Mouse (Mus musculus): Measurements from ENCODE around the gene Myof. TPM values are rescaled to one million over a fixed set of nuclear protein-coding genes. Genes with fewer than 3 reads are reported as not detected.
A peak's percentile ranks its signal among the peaks of the same experiment; 100 is the strongest.

Gene Myof
- polyA plus RNA-seq, 1 experiment from 2014 or later: 2.0 TPM

DNA sequence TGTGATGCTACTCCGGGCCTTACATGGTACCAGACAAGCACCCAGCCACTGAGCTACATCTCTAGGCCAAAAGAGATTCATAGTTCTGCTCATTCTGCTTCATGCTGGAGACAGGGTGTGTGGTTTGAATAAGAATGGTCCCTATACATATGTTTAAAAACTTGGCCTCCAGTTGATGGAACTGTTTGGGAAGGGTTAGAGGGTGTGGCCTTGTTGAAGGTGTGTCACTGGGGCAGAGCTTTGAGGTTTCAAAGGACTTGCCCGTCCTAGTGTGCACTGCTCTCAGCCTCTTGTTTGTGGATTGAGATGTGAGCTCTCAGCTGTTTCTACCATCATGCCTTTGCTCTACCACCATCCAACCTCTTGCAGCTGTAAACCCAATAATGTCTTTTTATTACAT, 43.4 kb downstream of the Myof start:
- Histone ChIP-seq H3K4me3 (replicated peaks) (no peak overlapping the region), H3K9ac (replicated peaks) (no peak overlapping the region), H3K4me1 (peaks cover 8% of the 10 kb centered on the region; the same call in 1 of the 2 replicates), H3K27ac (replicated peaks) (no peak overlapping the region), H3K9me3 (replicated peaks) (no peaks in the 10 kb centered on the region), H3K36me3 (no peaks in the 10 kb centered on the region), H3K27me3 (replicated peaks) (no peaks in the 10 kb centered on the region), H3K4me2 (no peak overlapping the region)
- no peak for ATAC-seq (ENCODE audit: low FRiP score)
- WGBS: 89% methylated on average over 2 of the region's 2 CpGs

DNA sequence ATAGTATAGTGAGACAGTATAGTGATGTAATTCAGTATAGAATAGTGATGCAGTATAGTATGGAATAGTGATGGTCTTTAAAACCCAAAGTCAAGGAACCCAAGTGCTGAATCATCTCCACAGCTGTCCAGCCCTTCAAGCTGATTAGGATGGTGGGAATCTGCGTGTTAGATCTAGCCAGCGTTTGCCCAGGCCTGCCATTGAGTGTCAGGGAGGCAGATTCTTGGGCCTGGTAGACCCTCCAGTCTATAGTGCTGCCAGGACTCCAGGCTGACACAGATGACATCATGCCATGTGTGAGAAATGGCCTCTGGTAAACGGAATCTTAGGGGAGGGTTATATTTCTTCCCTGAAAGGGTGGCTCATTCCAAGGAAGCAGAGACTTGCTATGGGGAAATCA, 49.1 kb downstream of the Myof start:
- ATAC-seq (ENCODE audit: low FRiP score): no peak

DNA sequence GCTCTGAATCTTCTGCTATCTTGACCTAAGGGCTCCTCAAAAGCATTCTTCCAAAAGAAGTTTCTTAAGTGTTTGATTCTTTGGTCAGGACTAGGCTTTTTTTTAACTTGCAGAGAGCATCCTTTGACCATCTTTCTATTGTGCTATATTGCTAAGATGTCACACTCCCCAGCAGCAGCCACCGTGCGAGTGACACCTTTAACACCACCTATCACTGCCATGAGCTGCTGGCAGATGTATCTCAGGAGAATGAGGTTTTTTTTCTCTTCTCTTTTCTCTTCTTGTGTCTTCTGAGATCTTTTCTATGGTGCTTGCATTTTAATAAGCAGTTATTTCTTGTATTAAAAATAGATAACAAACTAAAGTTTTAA, 51.2 kb downstream of the Myof start:
- Histone ChIP-seq H3K4me1 (peaks cover 15% of the 10 kb centered on the region), H3K9me3 (replicated peaks) (no peaks in the 10 kb centered on the region), H3K36me3 (no peaks in the 10 kb centered on the region), H3K4me2 (peak overlapping the region; percentile 36), H3K27ac (replicated peaks) (peak overlapping the region; percentile 79), H3K27me3 (replicated peaks) (no peaks in the 10 kb centered on the region), H3K4me3 (replicated peaks) (no peak overlapping the region), H3K9ac (replicated peaks) (no peak overlapping the region)
- 47% methylated on average over 2 of the region's 2 CpGs for WGBS
- peak; percentile 42; the same call in 1 of the 2 replicates for ATAC-seq (ENCODE audit: low FRiP score)

More for the DNA sequence above, 49.1 kb downstream of the Myof start:
- Histone ChIP-seq H3K4me3 (replicated peaks) (no peak overlapping the region), H3K9ac (replicated peaks) (no peak overlapping the region), H3K4me2 (no peak overlapping the region), H3K27me3 (replicated peaks) (no peaks in the 10 kb centered on the region), H3K9me3 (replicated peaks) (no peaks in the 10 kb centered on the region), H3K36me3 (no peaks in the 10 kb centered on the region), H3K27ac (replicated peaks) (no peak overlapping the region), H3K4me1 (peaks cover 15% of the 10 kb centered on the region)
- WGBS: 85% methylated on average over 3 of the region's 3 CpGs

DNA sequence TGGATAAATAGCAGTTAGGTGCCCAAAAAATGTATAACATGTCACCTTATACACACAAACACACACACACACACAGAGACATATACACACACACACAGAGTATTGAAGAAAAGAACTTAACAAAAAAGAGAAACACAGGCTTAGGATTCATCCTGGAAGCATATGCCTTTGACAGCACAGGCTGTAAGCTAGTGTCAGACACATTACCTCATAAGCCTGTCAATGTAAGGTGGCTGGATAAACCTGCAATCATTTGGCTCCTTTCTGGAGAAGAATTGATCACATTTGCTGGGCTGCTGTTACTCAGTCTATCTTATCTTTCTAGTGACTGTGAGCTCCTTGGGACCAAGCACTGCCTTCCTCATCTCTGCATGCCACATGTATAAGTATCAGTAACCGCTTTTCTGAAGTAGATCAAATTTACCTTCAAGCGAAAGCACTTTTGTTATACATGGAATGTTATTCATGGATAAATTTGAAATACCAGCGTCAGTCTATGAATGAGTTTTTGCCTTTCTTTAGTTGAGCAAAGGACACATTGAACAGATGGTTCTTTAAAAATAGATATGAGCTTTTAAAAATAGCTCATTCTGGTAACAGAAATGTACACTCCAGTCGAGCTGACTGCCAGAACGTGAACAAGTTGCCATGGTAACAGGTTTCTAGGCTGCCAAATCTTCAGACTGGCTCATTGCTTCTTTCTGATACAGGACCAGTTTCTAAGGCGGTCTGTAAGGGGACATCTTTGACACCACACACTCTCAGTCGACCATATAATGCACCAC, 51.8 kb downstream of the Myof start:
- Histone ChIP-seq H3K4me1 (peaks cover 11% of the 10 kb centered on the region), H3K9ac (replicated peaks) (no peak overlapping the region), H3K4me2 (peak overlapping the region; percentile 36), H3K36me3 (no peaks in the 10 kb centered on the region), H3K27ac (replicated peaks) (peak overlapping the region; percentile 79), H3K9me3 (replicated peaks) (no peaks in the 10 kb centered on the region), H3K4me3 (replicated peaks) (no peak overlapping the region), H3K27me3 (replicated peaks) (no peaks in the 10 kb centered on the region)
- peak; percentile 82 for ATAC-seq (ENCODE audit: low FRiP score)
- 31% methylated on average over 7 of the region's 7 CpGs for WGBS

DNA sequence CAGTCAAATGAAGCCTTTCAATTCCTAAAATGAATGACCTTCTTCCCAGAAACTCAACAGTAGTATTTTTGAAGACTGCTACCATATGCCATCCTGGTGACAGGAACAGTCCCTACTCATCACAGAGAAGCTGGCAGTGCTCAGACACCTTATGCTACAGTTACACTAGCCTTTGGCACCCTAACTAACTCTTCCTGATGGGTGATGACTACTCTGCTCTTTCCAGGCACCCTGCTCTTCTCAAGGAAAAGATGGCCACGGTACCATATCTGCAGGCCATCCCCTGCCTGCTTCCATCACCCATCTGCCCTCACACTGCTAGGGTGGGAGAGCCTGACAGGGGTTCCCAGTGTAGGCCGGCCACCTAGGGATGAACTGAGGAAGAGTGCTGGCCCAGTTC, 53.4 kb downstream of the Myof start:
- no peak overlapping the region for H3K9ac ChIP-seq (replicated peaks)
- H3K4me3 ChIP-seq (replicated peaks): no peak overlapping the region
- ATAC-seq (ENCODE audit: low FRiP score): no peak
- H3K4me2 ChIP-seq: no peak overlapping the region
- no peaks in the 10 kb centered on the region for H3K36me3 ChIP-seq
- 84% methylated on average over 2 of the region's 2 CpGs for WGBS
- peaks cover 10% of the 10 kb centered on the region for H3K4me1 ChIP-seq
- H3K27ac ChIP-seq (replicated peaks): no peak overlapping the region
- H3K27me3 ChIP-seq (replicated peaks): no peaks in the 10 kb centered on the region
- no peaks in the 10 kb centered on the region for H3K9me3 ChIP-seq (replicated peaks)

DNA sequence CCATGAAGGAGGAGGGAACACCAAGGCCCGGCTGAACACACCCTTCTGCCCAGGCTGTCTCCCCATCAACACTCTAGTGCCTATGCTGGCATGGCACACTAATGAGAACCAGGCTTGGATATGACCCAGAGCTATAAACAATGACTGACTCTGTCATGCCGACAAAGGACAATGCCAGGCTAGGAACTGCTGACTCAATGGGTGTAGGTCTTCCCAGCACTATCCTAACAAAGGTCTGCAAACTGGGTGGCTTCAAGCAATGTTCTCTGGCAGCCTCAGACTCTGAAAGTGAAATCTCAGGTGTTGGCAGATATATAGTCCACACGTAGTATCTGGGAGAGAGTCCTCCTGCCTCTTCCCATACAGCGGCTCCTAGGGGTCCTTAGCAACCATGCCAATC, 55.2 kb downstream of the Myof start:
- Histone ChIP-seq H3K27me3 (replicated peaks) (no peaks in the 10 kb centered on the region), H3K4me3 (replicated peaks) (no peak overlapping the region), H3K4me1 (peaks cover 10% of the 10 kb centered on the region), H3K36me3 (no peaks in the 10 kb centered on the region), H3K9ac (replicated peaks) (no peak overlapping the region), H3K4me2 (no peak overlapping the region), H3K27ac (replicated peaks) (no peak overlapping the region), H3K9me3 (replicated peaks) (no peaks in the 10 kb centered on the region)
- WGBS: 79% methylated on average over 4 of the region's 4 CpGs
- ATAC-seq (ENCODE audit: low FRiP score): no peak

DNA sequence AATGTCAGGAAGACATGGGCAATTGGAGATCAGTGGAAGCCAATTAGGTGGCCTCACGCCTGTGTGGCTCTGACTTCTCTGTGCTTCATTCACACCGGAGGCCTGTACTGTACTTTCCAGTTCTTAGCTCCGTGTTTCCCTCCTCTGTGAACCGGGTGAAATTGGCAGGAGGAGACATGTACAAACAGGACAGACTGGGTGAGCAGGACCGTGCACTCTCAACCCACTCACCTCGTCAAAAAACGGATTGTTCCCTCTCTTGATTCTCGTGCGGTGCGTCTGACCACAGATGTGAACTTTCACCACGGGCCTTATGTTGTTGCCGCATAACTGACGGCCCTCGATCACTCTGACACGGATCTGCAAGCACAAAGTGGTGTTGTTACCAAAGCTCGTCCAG, 57.6 kb downstream of the Myof start:
- H3K4me1 ChIP-seq: no peaks in the 10 kb centered on the region
- no peak overlapping the region for H3K4me3 ChIP-seq (replicated peaks)
- no peaks in the 10 kb centered on the region for H3K36me3 ChIP-seq
- no peak overlapping the region for H3K4me2 ChIP-seq
- H3K9ac ChIP-seq (replicated peaks): no peak overlapping the region
- no peaks in the 10 kb centered on the region for H3K9me3 ChIP-seq (replicated peaks)
- H3K27ac ChIP-seq (replicated peaks): no peak overlapping the region
- ATAC-seq (ENCODE audit: low FRiP score): no peak
- WGBS: 90% methylated on average over 16 of the region's 16 CpGs
- no peaks in the 10 kb centered on the region for H3K27me3 ChIP-seq (replicated peaks)

DNA sequence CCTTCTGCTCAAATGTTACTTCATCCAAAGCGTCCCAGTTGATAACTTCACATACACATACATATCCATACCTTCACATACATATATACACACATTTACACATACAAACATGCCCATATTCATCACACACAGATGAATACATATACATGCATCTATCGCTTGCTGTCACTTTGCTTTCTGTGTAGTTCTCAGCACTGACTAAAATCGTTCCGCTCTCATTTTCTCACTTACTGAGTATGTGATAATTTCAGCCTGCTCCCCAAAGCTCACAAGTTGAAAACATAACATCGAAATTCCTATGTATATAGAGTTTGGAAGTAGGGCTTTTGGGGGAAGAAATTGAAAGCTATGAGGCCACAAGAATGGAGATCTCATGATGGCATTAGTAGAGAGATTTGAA, 67.4 kb downstream of the Myof start:
- no peak for ATAC-seq (ENCODE audit: low FRiP score)
- no peak overlapping the region for H3K9ac ChIP-seq (replicated peaks)
- H3K4me2 ChIP-seq: no peak overlapping the region
- H3K9me3 ChIP-seq (replicated peaks): no peaks in the 10 kb centered on the region
- H3K4me3 ChIP-seq (replicated peaks): no peak overlapping the region
- H3K4me1 ChIP-seq: no peaks in the 10 kb centered on the region
- 93% methylated on average over 5 of the region's 5 CpGs for WGBS
- no peaks in the 10 kb centered on the region for H3K27me3 ChIP-seq (replicated peaks)
- H3K36me3 ChIP-seq: no peaks in the 10 kb centered on the region
- no peak overlapping the region for H3K27ac ChIP-seq (replicated peaks)

DNA sequence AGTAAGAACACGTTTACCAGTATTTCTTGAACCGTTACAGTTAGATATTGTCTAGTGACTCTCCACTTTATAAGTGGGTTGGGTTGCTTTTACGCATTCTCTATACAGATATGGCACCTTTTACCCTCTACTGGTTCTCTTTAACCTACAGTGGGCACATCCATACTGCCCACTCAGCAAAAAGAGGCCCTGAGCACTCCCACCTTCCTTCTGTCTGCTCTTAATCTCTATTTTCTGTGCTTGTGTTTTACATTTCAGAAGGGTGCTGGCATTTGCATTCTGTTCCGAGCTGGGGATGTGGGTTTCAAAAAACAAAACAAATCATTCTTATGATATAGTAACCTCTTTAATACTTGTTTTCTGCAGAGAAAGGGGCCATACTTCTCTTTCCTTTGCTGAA, 72.8 kb downstream of the Myof start:
- H3K27ac ChIP-seq (replicated peaks): no peak overlapping the region
- H3K9me3 ChIP-seq (replicated peaks): no peaks in the 10 kb centered on the region
- H3K36me3 ChIP-seq: no peaks in the 10 kb centered on the region
- H3K4me2 ChIP-seq: no peak overlapping the region
- H3K4me1 ChIP-seq: 0 out of 2 replicates have a peak, but pooled peaks cover 3% of the 10 kb centered on the region
- H3K9ac ChIP-seq (replicated peaks): no peak overlapping the region
- H3K27me3 ChIP-seq (replicated peaks): no peaks in the 10 kb centered on the region
- 81% methylated on average over 4 of the region's 4 CpGs for WGBS
- no peak for ATAC-seq (ENCODE audit: low FRiP score)
- H3K4me3 ChIP-seq (replicated peaks): no peak overlapping the region

DNA sequence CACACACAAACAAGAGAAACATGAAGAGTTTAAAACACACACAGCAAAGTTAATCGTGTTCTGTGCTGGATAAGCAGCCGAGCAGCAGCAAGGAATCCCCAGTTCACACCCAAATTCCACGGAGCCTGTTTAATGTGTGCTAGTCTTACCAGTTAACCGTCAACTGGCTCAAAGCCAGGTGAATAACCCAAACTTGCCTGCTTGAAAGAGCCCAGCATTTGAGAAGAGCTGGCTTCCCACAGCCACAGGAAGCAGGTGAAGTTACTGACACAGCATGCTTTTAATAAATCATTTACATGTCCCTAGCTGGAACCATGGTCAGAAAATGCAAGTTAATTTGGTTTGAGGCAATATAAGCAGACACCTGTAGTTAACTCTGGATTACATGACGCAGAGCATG, 73.4 kb downstream of the Myof start:
- H3K27me3 ChIP-seq (replicated peaks): no peaks in the 10 kb centered on the region
- H3K36me3 ChIP-seq: no peaks in the 10 kb centered on the region
- H3K27ac ChIP-seq (replicated peaks): no peak overlapping the region
- 64% methylated on average over 5 of the region's 5 CpGs for WGBS
- H3K9ac ChIP-seq (replicated peaks): no peak overlapping the region
- 0 out of 2 replicates have a peak, but pooled peaks cover 3% of the 10 kb centered on the region for H3K4me1 ChIP-seq
- no peak overlapping the region for H3K4me3 ChIP-seq (replicated peaks)
- H3K4me2 ChIP-seq: no peak overlapping the region
- H3K9me3 ChIP-seq (replicated peaks): no peaks in the 10 kb centered on the region
- no peak for ATAC-seq (ENCODE audit: low FRiP score)

DNA sequence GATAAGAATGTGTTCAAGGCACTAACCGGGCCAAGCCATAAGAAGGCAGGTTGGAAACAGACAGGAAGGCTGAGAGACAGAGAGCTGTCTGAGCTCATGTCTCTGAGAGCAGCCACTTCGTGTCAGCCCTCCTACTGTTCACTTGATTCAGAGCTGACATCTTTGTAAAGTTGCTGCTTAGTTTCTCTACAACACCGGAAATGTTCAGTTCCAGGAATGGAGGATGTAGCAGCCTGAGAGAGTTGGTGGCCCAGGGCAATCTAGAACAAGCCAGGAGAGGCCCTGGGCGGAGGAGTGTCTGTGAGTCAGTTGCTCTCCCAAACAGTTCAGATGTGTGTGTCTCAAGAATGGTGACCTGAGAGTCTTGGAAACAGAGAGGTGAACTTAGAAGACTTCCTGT, 77.5 kb downstream of the Myof start:
- 0 out of 2 replicates have a peak, but pooled peaks cover 3% of the 10 kb centered on the region for H3K4me1 ChIP-seq
- no peak overlapping the region for H3K4me2 ChIP-seq
- H3K9me3 ChIP-seq (replicated peaks): no peaks in the 10 kb centered on the region
- WGBS: 86% methylated on average over 4 of the region's 4 CpGs
- no peak for ATAC-seq (ENCODE audit: low FRiP score)
- H3K9ac ChIP-seq (replicated peaks): no peak overlapping the region
- no peak overlapping the region for H3K4me3 ChIP-seq (replicated peaks)
- no peaks in the 10 kb centered on the region for H3K27me3 ChIP-seq (replicated peaks)
- no peaks in the 10 kb centered on the region for H3K36me3 ChIP-seq
- no peak overlapping the region for H3K27ac ChIP-seq (replicated peaks)

DNA sequence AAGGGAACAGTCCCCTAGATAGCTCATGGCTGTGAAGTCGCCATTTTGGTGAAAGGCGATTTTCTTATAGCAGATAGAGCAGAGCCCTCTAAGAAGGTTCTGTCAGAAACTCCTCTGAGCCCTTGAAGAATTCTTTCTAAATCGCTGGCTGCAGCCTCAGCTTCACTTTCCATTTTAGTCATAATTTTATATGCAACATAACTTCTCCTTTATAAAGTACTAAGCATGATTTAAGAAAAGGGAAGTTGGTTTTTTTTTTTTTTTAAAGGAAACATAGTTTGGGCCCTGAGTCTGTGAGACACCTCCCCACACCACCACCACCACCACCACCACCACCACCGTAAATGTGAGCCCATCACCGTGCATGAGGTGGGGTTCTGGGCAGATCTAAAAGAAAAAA, 80.0 kb downstream of the Myof start:
- no peak for ATAC-seq (ENCODE audit: low FRiP score)

More for the DNA sequence above, 80.0 kb downstream of the Myof start:
- Histone ChIP-seq H3K4me1 (no peaks in the 10 kb centered on the region), H3K27me3 (replicated peaks) (no peaks in the 10 kb centered on the region), H3K36me3 (no peaks in the 10 kb centered on the region), H3K9ac (replicated peaks) (no peak overlapping the region), H3K4me2 (no peak overlapping the region), H3K9me3 (replicated peaks) (no peaks in the 10 kb centered on the region), H3K4me3 (replicated peaks) (no peak overlapping the region), H3K27ac (replicated peaks) (no peak overlapping the region)
- WGBS: 92% methylated on average over 5 of the region's 5 CpGs
